Mouse (Mus musculus) embryonic facial prominence, embryonic 12.5 days (tissue): ENCODE results near the gene 4930503B20Rik. TPM values are rescaled to one million over a fixed set of nuclear protein-coding genes. Genes with fewer than 3 reads are reported as not detected.

Experiments
- ATAC-seq: fragments of 200-750 bp; cut with Nextera tagmentation; 2 replicates; pipeline ENCODE4 v1.8.0; 2017; ENCODE audit not compliant: insufficient number of reproducible peaks, insufficient read depth, low FRiP score, low TSS enrichment
- H3K27ac ChIP-seq: fragments of 300-500 bp; sonication (generic); 2 replicates; pipeline ENCODE4 v1.5.1; 2016; ENCODE audit warnings: mild to moderate bottlenecking
- H3K27me3 ChIP-seq: fragments of 300-500 bp; sonication (generic); 2 replicates; pipeline ENCODE4 v1.6.1; 2016; ENCODE audit warnings: mild to moderate bottlenecking, moderate library complexity
- H3K36me3 ChIP-seq: fragments of 300-500 bp; sonication (generic); 2 replicates; pipeline ENCODE4 v1.6.1; 2016; ENCODE audit warnings: mild to moderate bottlenecking
- H3K4me1 ChIP-seq: fragments of 300-500 bp; sonication (generic); 2 replicates; pipeline ENCODE4 v1.6.1; 2016
- H3K4me2 ChIP-seq: fragments of 300-500 bp; sonication (generic); replicated peaks from 2 replicates; pipeline ENCODE4 v1.6.1; 2016; ENCODE audit warnings: mild to moderate bottlenecking, moderate library complexity
- H3K4me3 ChIP-seq: fragments of 300-500 bp; sonication (generic); 2 replicates; pipeline ENCODE4 v1.5.1; 2016; ENCODE audit warnings: mild to moderate bottlenecking
- H3K9ac ChIP-seq: fragments of 300-500 bp; sonication (generic); 2 replicates; pipeline ENCODE4 v1.6.1; 2016; ENCODE audit warnings: mild to moderate bottlenecking, moderate library complexity
- H3K9me3 ChIP-seq: fragments of 300-500 bp; sonication (generic); 2 replicates; pipeline ENCODE4 v1.6.1; 2016; ENCODE audit warnings: mild to moderate bottlenecking, moderate library complexity
- WGBS: fragments of 180-500 bp; shearing (Covaris S2); methylation state at CpG from one replicate; pipeline ENCODE4 v1.1.7; 2016; 5-methylcytosine and 5-hydroxymethylcytosine counted together
- polyA plus RNA-seq: library from polyadenylated mRNA; unstranded; fragments of >200 nt; fragmentation: Nextera tagmentation; extraction: Ambion mirVana; gene quantifications from 2 replicates; pipeline ENCODE4 v1.2.1, GENCODE M21; 2016

4930503B20Rik gene
- polyA plus RNA-seq, 1 experiment from 2014 or later, result not detected

GRCm38 (mm10) chr3:146649311-146649894 lies 1.7 kb downstream of the 4930503B20Rik start:
- no peak overlapping the region for H3K27ac ChIP-seq
- H3K36me3 ChIP-seq, result no peaks in the 10 kb centered on the region
- no peaks in the 10 kb centered on the region for H3K27me3 ChIP-seq
- 0 out of 2 replicates have a peak, but pooled peaks cover 5% of the 10 kb centered on the region for H3K4me1 ChIP-seq
- H3K4me3 ChIP-seq, result no peak overlapping the region
- ATAC-seq, result no peak
- no peaks in the 10 kb centered on the region for H3K9me3 ChIP-seq
- WGBS, result 55% methylated on average over 10 of the region's 10 CpGs
- H3K9ac ChIP-seq, result no peak overlapping the region
- H3K4me2 ChIP-seq, result no peak overlapping the region

- Histone ChIP-seq H3K4me2 (no peak overlapping the region), H3K9ac (no peak overlapping the region), H3K27ac (no peak overlapping the region), H3K27me3 (no peaks in the 10 kb centered on the region), H3K4me3 (no peak overlapping the region), H3K4me1 (no peaks in the 10 kb centered on the region), H3K9me3 (0 out of 2 replicates have a peak, but pooled peaks cover 4% of the 10 kb centered on the region), H3K36me3 (no peaks in the 10 kb centered on the region)
- WGBS, result 56% methylated on average over 4 of the region's 4 CpGs
- no peak for ATAC-seq
Measured at GRCm38 (mm10) chr3:146641818-146642427, 9.2 kb downstream of the 4930503B20Rik start.

GRCm38 (mm10) chr3:146632506-146632905 lies 18.6 kb downstream of the 4930503B20Rik start:
- no peak for ATAC-seq
- H3K9ac ChIP-seq, result no peak overlapping the region
- no peaks in the 10 kb centered on the region for H3K27me3 ChIP-seq
- H3K36me3 ChIP-seq, result no peaks in the 10 kb centered on the region
- H3K4me3 ChIP-seq, result no peak overlapping the region
- H3K4me1 ChIP-seq, result no peaks in the 10 kb centered on the region
- no peak overlapping the region for H3K4me2 ChIP-seq
- 86% methylated on average over 5 of the region's 5 CpGs for WGBS
- no peaks in the 10 kb centered on the region for H3K9me3 ChIP-seq
- H3K27ac ChIP-seq, result no peak overlapping the region

GRCm38 (mm10) chr3:146628227-146628982 lies 22.7 kb downstream of the 4930503B20Rik start:
- WGBS, result 52% methylated on average over 8 of the region's 8 CpGs
- Histone ChIP-seq H3K4me3 (no peak overlapping the region), H3K4me1 (no peaks in the 10 kb centered on the region), H3K36me3 (no peaks in the 10 kb centered on the region), H3K27ac (no peak overlapping the region), H3K9ac (no peak overlapping the region), H3K4me2 (no peak overlapping the region), H3K9me3 (no peaks in the 10 kb centered on the region), H3K27me3 (no peaks in the 10 kb centered on the region)
- ATAC-seq, result no peak

- ATAC-seq, result no peak
- H3K27me3 ChIP-seq, result no peaks in the 10 kb centered on the region
- H3K4me1 ChIP-seq, result no peaks in the 10 kb centered on the region
- H3K4me2 ChIP-seq, result no peak overlapping the region
- H3K27ac ChIP-seq, result no peak overlapping the region
- H3K4me3 ChIP-seq, result no peak overlapping the region
- H3K9me3 ChIP-seq, result no peaks in the 10 kb centered on the region
- no peak overlapping the region for H3K9ac ChIP-seq
- 84% methylated on average over 4 of the region's 4 CpGs for WGBS
- no peaks in the 10 kb centered on the region for H3K36me3 ChIP-seq
Measured at GRCm38 (mm10) chr3:146625766-146626165, 25.4 kb downstream of the 4930503B20Rik start.

GRCm38 (mm10) chr3:146621966-146622365 lies 29.2 kb downstream of the 4930503B20Rik start:
- no peaks in the 10 kb centered on the region for H3K4me1 ChIP-seq
- no peaks in the 10 kb centered on the region for H3K9me3 ChIP-seq
- H3K4me3 ChIP-seq, result no peak overlapping the region
- 87% methylated on average over 11 of the region's 11 CpGs for WGBS
- H3K4me2 ChIP-seq, result no peak overlapping the region
- no peak for ATAC-seq
- H3K9ac ChIP-seq, result no peak overlapping the region
- no peaks in the 10 kb centered on the region for H3K27me3 ChIP-seq
- no peak overlapping the region for H3K27ac ChIP-seq
- no peaks in the 10 kb centered on the region for H3K36me3 ChIP-seq

GRCm38 (mm10) chr3:146620555-146621249 lies 30.4 kb downstream of the 4930503B20Rik start:
- no peak for ATAC-seq
- no peak overlapping the region for H3K9ac ChIP-seq
- WGBS, result 87% methylated on average over 14 of the region's 14 CpGs

GRCm38 (mm10) chr3:146620101-146620500 lies 31.0 kb downstream of the 4930503B20Rik start:
- no peak overlapping the region for H3K27ac ChIP-seq
- H3K9ac ChIP-seq, result no peak overlapping the region
- 87% methylated on average over 10 of the region's 10 CpGs for WGBS
- no peaks in the 10 kb centered on the region for H3K36me3 ChIP-seq
- H3K4me1 ChIP-seq, result no peaks in the 10 kb centered on the region
- H3K4me2 ChIP-seq, result no peak overlapping the region
- no peaks in the 10 kb centered on the region for H3K9me3 ChIP-seq
- no peaks in the 10 kb centered on the region for H3K27me3 ChIP-seq
- no peak overlapping the region for H3K4me3 ChIP-seq
- ATAC-seq, result no peak

More at GRCm38 (mm10) chr3:146620555-146621249, 30.4 kb downstream of the 4930503B20Rik start:
- Histone ChIP-seq H3K9me3 (no peaks in the 10 kb centered on the region), H3K36me3 (no peaks in the 10 kb centered on the region), H3K4me3 (no peak overlapping the region), H3K27me3 (no peaks in the 10 kb centered on the region), H3K4me1 (no peaks in the 10 kb centered on the region), H3K4me2 (no peak overlapping the region), H3K27ac (no peak overlapping the region)

- no peaks in the 10 kb centered on the region for H3K9me3 ChIP-seq
- no peak overlapping the region for H3K9ac ChIP-seq
- ATAC-seq, result no peak
- H3K4me2 ChIP-seq, result no peak overlapping the region
- H3K4me3 ChIP-seq, result no peak overlapping the region
- no peaks in the 10 kb centered on the region for H3K4me1 ChIP-seq
- H3K27me3 ChIP-seq, result no peaks in the 10 kb centered on the region
- no peak overlapping the region for H3K27ac ChIP-seq
- H3K36me3 ChIP-seq, result no peaks in the 10 kb centered on the region
- 80% methylated on average over 4 of the region's 4 CpGs for WGBS
Measured at GRCm38 (mm10) chr3:146618357-146618756, 32.8 kb downstream of the 4930503B20Rik start.

- Histone ChIP-seq H3K9ac (no peak overlapping the region), H3K36me3 (no peaks in the 10 kb centered on the region), H3K4me3 (no peak overlapping the region), H3K4me1 (no peaks in the 10 kb centered on the region), H3K4me2 (no peak overlapping the region), H3K27me3 (no peaks in the 10 kb centered on the region), H3K27ac (no peak overlapping the region), H3K9me3 (no peaks in the 10 kb centered on the region)
- no peak for ATAC-seq
Measured at GRCm38 (mm10) chr3:146617946-146618345, 33.2 kb downstream of the 4930503B20Rik start.

- H3K36me3 ChIP-seq, result no peaks in the 10 kb centered on the region
- H3K4me3 ChIP-seq, result no peak overlapping the region
- ATAC-seq, result no peak
- H3K27ac ChIP-seq, result no peak overlapping the region
- H3K9me3 ChIP-seq, result no peaks in the 10 kb centered on the region
- 80% methylated on average over 5 of the region's 5 CpGs for WGBS
- H3K9ac ChIP-seq, result no peak overlapping the region
- no peaks in the 10 kb centered on the region for H3K4me1 ChIP-seq
- no peaks in the 10 kb centered on the region for H3K27me3 ChIP-seq
- no peak overlapping the region for H3K4me2 ChIP-seq
Measured at GRCm38 (mm10) chr3:146616533-146617283, 34.4 kb downstream of the 4930503B20Rik start.
